Mouse (Mus musculus) neural tube, embryonic 12.5 days (tissue): ENCODE results near the gene Fam178b. TPM values are rescaled to one million over a fixed set of nuclear protein-coding genes. Genes with fewer than 3 reads are reported as not detected.

Experiments
- ATAC-seq: fragments of 200-750 bp; cut with Nextera tagmentation; 2 replicates; pipeline ENCODE4 v1.8.0; 2017; ENCODE audit warnings: low read depth, mild to moderate bottlenecking, moderate TSS enrichment, moderate library complexity; ENCODE audit not compliant: low FRiP score
- H3K27ac ChIP-seq: fragments of 300-500 bp; sonication (generic); 2 replicates; pipeline ENCODE4 v1.5.1; 2016
- H3K27me3 ChIP-seq: fragments of 300-500 bp; sonication (generic); replicated peaks from 2 replicates; pipeline ENCODE4 v1.6.1; 2016; ENCODE audit warnings: mild to moderate bottlenecking
- H3K36me3 ChIP-seq: fragments of 300-500 bp; sonication (generic); 2 replicates; pipeline ENCODE4 v1.6.1; 2016; ENCODE audit warnings: mild to moderate bottlenecking
- H3K4me1 ChIP-seq: fragments of 300-500 bp; sonication (generic); 2 replicates; pipeline ENCODE4 v1.6.1; 2016
- H3K4me2 ChIP-seq: fragments of 300-500 bp; sonication (generic); replicated peaks from 2 replicates; pipeline ENCODE4 v1.6.1; 2016; ENCODE audit warnings: mild to moderate bottlenecking
- H3K4me3 ChIP-seq: fragments of 300-500 bp; sonication (generic); 2 replicates; pipeline ENCODE4 v1.5.1; 2016
- H3K9ac ChIP-seq: fragments of 300-500 bp; sonication (generic); 2 replicates; pipeline ENCODE4 v1.6.1; 2016; ENCODE audit warnings: mild to moderate bottlenecking
- H3K9me3 ChIP-seq: fragments of 300-500 bp; sonication (generic); 2 replicates; pipeline ENCODE4 v1.6.1; 2016; ENCODE audit warnings: mild to moderate bottlenecking
- WGBS: fragments of 180-500 bp; shearing (Covaris S2); methylation state at CpG from one replicate; pipeline ENCODE4 v1.1.7; 2016; 5-methylcytosine and 5-hydroxymethylcytosine counted together
- polyA plus RNA-seq: library from polyadenylated mRNA; unstranded; fragments of >200 nt; fragmentation: Nextera tagmentation; extraction: Ambion mirVana; gene quantifications from 2 replicates; pipeline ENCODE4 v1.2.1, GENCODE M21; 2016

The Fam178b gene
- polyA plus RNA-seq, 1 experiment from 2014 or later: 0.48 TPM

DNA sequence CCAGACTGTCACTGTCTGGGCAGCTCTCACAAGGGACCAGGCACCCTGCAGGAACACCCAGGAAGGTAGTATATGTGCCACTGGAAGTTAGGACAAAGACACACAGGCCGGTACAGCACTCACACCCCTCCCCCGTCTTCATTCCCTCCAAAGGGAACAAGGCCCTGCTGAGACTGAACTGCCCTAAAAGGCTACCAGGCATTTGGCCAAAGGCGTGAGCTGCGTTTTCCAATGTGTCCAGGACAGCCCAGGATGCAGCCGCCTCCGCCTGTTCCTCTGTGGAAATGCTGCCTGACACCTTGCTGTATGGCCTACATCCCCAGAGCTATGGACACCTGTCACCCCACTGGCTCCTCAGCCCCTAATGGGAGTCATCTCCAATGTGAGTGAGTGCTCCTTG is 93.5 kb downstream of the Fam178b start:
- Histone ChIP-seq H3K27ac (no peak overlapping the region), H3K9me3 (no peaks in the 10 kb centered on the region), H3K4me1 (peaks cover 19% of the 10 kb centered on the region), H3K36me3 (no peaks in the 10 kb centered on the region), H3K27me3 (no peaks in the 10 kb centered on the region), H3K4me2 (no peak overlapping the region), H3K9ac (no peak overlapping the region), H3K4me3 (no peak overlapping the region)
- 39% methylated on average over 6 of the region's 6 CpGs for WGBS
- no peak for ATAC-seq

DNA sequence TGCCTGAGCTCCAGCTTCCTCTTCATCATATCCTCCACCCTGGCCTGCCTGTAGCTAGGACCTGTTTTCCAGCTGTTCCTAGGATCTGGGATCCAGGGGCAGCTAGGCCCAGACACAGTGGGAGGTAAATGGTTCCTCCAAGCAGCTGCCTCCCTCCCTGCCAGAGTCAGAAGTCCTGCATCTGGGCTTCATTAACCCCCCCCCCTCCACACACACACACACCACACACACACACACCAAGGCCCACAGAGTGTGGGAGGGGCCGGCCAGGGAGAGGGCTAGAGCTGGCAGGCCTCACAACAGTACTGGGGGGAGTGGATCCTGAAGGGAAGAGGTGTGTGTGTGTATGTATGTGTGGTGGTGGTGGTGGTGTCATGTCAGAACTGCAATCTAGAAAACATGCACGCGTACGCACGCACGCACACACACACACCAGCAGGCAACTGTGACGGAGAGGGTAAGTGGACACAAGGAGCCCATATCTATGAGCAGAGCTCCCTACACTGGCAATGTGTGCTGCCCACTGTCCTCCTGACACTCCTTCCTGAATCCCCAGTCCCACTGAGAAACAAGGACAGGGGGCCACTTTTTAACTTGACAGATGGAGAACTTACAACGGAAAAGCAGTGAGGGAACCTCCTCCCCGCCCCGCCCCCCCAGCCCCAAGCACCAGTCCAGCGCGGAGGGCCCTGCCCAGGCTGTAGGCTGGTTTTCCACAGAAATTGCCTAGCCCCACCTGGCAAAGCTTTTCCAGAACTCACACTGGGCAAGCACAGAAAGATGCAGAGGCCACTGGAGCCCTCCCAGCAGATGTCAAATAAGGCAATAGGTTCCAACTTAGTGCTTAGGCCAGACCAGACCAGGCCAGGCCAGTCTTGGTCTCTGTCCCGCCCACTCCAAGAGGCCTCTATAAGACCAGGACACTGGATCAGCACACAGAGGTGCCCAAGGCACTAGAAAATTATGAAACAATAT is 94.2 kb downstream of the Fam178b start:
- WGBS: 65% methylated on average over 13 of the region's 13 CpGs

DNA sequence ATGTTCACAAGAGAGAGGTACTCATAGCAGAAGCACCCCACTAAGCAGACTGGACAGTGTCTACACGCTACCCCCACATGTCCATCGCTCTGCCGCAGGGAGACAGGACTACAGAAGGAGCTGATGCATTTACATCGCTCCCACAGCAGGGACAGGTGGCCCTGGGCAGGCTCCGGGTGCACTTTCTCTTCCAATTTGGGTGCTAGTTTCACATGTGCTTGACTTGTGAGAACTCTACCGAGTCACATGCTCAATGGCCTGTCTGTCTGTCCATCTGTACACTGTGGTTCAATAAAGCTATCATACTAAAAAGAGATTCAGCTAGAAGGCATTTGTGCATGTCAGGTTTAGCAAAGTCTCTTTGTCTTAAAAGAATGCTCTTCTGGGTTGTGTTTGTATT is 95.1 kb downstream of the Fam178b start:
- WGBS: 87% methylated on average over 6 of the region's 6 CpGs
- Histone ChIP-seq H3K36me3 (no peaks in the 10 kb centered on the region), H3K27ac (no peak overlapping the region), H3K4me1 (peaks cover 19% of the 10 kb centered on the region), H3K9ac (no peak overlapping the region), H3K4me3 (no peak overlapping the region), H3K9me3 (no peaks in the 10 kb centered on the region), H3K27me3 (0 out of 2 replicates have a peak, but pooled peaks cover 9% of the 10 kb centered on the region), H3K4me2 (no peak overlapping the region)
- no peak for ATAC-seq

More for the DNA sequence above, 94.2 kb downstream of the Fam178b start:
- Histone ChIP-seq H3K36me3 (no peaks in the 10 kb centered on the region), H3K4me1 (peaks cover 19% of the 10 kb centered on the region), H3K9ac (no peak overlapping the region), H3K4me2 (no peak overlapping the region), H3K4me3 (no peak overlapping the region), H3K9me3 (no peaks in the 10 kb centered on the region), H3K27ac (no peak overlapping the region), H3K27me3 (0 out of 2 replicates have a peak, but pooled peaks cover under 1% of the 10 kb centered on the region)
- peak; percentile 62 for ATAC-seq

DNA sequence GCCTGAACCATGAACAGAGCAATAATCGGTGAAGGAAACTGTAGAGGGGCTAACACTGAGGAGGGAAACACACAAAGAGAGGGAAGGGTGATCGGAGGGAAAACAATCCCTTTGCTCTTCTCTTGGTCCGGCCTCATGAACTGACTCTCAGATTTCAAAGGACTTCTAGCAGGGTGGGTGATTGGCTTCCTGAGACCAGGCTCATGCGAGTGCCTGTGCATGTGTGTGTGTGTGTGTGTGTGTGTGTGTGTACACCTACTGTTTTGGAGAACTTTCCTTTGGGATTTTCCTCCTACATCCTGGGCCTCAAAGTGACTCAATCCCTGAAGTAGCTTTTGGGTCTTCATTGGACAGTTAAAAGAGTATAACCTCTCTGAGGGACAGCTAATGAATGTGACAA is 96.7 kb downstream of the Fam178b start:
- 24% methylated on average over 4 of the region's 4 CpGs for WGBS
- Histone ChIP-seq H3K9me3 (no peaks in the 10 kb centered on the region), H3K27ac (no peak overlapping the region), H3K4me2 (no peak overlapping the region), H3K4me3 (no peak overlapping the region), H3K27me3 (0 out of 2 replicates have a peak, but pooled peaks cover 13% of the 10 kb centered on the region), H3K4me1 (peaks cover 19% of the 10 kb centered on the region), H3K9ac (no peak overlapping the region), H3K36me3 (no peaks in the 10 kb centered on the region)
- ATAC-seq: no peak

DNA sequence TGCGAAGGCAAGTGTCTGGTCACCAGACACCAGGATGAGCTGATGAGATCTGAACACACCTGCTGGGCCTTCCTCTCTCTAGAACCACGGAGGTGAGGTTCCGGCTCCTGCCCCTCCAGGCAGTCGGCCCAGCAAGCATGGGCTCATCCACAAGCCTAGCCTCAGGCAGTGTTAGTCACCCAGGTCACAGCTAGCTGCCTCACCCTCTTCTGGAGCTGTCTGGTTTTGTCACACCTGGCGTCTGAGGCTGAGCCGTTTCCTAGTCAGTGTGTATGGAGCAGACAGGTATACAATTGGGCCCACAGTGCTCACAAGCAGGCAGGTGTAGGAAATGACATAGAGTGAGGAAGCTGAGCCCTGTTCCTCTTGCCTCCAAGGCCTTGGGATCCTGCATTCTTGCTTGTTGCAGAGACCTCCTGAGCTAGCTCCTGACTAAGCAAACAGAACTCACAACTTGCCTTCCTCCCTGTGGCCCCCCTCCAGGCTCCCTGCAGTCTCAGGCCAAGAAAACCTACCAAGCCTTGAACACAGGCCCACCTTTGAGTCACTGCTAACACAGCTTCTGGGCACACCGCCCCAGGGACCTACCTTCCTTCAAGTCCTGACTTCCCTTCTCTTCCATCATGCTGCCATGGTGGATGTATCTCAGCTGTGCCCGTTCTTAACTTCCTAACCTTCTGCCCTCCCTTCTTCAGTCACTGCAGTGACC is 99.4 kb downstream of the Fam178b start:
- no peak overlapping the region for H3K27ac ChIP-seq
- H3K9ac ChIP-seq: no peak overlapping the region
- no peak overlapping the region for H3K4me2 ChIP-seq
- H3K9me3 ChIP-seq: no peaks in the 10 kb centered on the region
- no peak overlapping the region for H3K4me3 ChIP-seq
- 77% methylated on average over 8 of the region's 8 CpGs for WGBS
- H3K36me3 ChIP-seq: no peaks in the 10 kb centered on the region
- peaks cover 22% of the 10 kb centered on the region for H3K4me1 ChIP-seq
- ATAC-seq: no peak
- 0 out of 2 replicates have a peak, but pooled peaks cover 13% of the 10 kb centered on the region for H3K27me3 ChIP-seq

DNA sequence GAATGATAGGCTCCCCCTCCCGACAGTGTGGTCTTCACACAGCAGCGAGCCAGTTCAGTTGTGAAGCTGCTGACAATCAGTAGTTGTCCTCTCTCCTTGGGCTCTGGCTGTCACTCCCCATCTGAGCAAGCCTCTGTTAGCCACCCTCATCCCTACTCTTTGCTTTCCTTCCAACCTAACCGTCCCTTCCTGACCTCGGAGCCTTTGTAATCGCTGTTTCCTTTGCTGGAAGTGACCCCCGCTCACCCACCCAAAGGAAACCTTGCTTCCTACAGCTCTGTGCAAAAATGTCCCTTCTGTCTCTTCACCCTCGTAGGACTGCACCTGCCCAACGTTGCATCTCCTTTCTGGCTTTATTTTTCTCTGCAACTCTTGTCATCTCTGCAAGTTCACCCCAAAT is 100.8 kb downstream of the Fam178b start:
- ATAC-seq: no peak
- whole genome bisulfite sequencing: 80% methylated on average over 8 of the region's 8 CpGs
- H3K4me2 ChIP-seq: no peak overlapping the region
- H3K4me1 ChIP-seq: peaks cover 17% of the 10 kb centered on the region
- H3K9me3 ChIP-seq: no peaks in the 10 kb centered on the region
- H3K27me3 ChIP-seq: peaks cover 13% of the 10 kb centered on the region; the same call in 1 of the 2 replicates
- no peak overlapping the region for H3K4me3 ChIP-seq
- no peak overlapping the region for H3K27ac ChIP-seq
- H3K9ac ChIP-seq: no peak overlapping the region
- H3K36me3 ChIP-seq: no peaks in the 10 kb centered on the region

DNA sequence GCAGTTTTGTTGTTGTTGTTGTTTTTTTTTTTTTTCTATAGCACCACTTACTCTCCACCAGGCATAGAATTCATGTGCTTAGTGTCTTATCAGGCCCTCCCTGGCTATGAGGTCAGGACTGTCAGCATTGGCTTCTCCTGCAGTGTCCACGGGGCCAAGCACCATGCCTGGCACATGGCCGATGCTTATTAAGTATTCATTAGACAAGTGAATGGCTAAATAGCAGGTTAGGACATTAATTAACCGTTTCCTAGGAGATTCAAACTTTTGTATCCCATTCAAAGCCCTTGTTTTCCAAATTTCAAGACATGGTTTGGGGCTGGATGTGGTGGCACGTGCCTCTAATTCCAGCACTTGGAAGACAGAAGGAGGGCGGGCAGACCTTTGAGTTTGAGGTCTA is 101.7 kb downstream of the Fam178b start:
- Histone ChIP-seq H3K27me3 (peaks cover 13% of the 10 kb centered on the region; the same call in 1 of the 2 replicates), H3K36me3 (no peaks in the 10 kb centered on the region), H3K9ac (no peak overlapping the region), H3K27ac (no peak overlapping the region), H3K9me3 (no peaks in the 10 kb centered on the region), H3K4me1 (peaks cover 17% of the 10 kb centered on the region), H3K4me2 (no peak overlapping the region), H3K4me3 (no peak overlapping the region)
- ATAC-seq: no peak
- 55% methylated on average over 5 of the region's 5 CpGs for WGBS

DNA sequence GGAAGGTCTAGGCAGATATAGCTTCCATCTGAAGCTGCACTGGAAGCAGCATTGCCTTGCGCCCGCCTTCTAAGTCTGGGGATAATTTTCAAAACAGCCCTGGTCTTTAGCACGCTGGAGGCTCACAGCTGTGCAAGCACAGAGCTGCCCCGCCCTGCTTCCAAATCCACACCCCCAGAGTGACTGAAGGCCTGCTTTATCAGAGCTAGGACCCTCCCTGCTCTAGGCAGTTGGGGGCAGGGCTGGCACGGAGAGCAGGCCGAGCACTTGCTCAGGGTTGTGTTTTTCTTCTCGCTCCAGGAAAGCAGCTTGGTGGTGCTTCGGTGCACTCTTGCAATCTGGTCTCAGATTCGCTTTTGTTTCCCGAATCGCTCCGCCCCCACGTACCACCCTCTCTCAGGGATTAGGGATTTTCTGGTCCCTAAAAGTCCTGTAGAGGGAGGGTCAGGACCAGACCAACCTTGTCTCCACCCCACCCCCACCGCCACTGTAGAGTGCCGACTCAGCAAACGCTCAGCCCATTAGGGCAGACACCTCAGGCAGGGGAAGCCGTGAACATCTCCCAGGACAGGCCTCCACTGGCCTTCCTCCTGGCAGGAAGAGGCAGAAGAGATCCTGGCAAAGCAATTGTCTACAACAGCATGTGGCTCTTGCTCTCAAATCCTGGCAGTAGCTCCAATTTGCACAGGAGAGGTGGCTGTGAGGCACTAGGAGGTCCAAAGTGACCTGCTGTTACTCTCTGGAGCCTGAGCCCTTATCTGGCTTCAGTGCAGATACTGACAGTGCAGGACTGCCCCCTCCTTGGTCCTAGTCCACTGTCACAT is 102.4 kb downstream of the Fam178b start:
- H3K4me3 ChIP-seq: 0 out of 2 replicates have a peak overlapping the region, but pooled peaks have one; percentile 7
- peak; percentile 82 for ATAC-seq
- H3K9me3 ChIP-seq: no peaks in the 10 kb centered on the region
- 0 out of 2 replicates have a peak overlapping the region, but pooled peaks have one; percentile 44 for H3K9ac ChIP-seq
- peaks cover 17% of the 10 kb centered on the region for H3K4me1 ChIP-seq
- H3K36me3 ChIP-seq: no peaks in the 10 kb centered on the region
- peaks cover 13% of the 10 kb centered on the region; the same call in 1 of the 2 replicates for H3K27me3 ChIP-seq
- under 1% methylated on average over 17 of the region's 17 CpGs for WGBS
- H3K27ac ChIP-seq: peak overlapping the region; percentile 74
- peak overlapping the region; percentile 50 for H3K4me2 ChIP-seq

DNA sequence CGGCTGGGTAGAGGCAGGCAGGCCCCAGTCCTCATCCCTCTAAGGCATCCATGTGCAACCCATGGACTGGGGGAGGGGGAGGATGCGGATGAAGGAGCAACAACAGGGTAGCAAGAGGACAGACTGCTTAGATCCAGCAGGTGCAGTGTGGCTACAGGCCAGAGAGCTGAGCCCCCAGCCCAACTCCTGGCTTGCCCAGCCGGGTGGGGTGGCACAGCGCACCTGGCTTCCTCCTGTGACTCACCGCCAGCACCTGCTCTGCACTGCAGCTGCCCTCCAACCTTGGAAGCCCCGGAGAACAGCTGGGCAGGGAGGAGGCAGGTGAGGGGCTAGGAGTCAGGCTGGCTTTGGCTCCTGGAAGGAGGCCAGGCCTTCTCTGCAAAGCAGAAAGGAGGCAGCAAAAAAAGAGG is 103.0 kb downstream of the Fam178b start:
- peak overlapping the region; percentile 50 for H3K4me2 ChIP-seq
- peaks cover 17% of the 10 kb centered on the region for H3K4me1 ChIP-seq
- H3K27me3 ChIP-seq: peaks cover 13% of the 10 kb centered on the region; the same call in 1 of the 2 replicates
- WGBS: 29% methylated on average over 6 of the region's 6 CpGs
- peak overlapping the region; percentile 74 for H3K27ac ChIP-seq
- H3K4me3 ChIP-seq: no peak overlapping the region
- no peaks in the 10 kb centered on the region for H3K9me3 ChIP-seq
- peak; percentile 60 for ATAC-seq
- H3K36me3 ChIP-seq: no peaks in the 10 kb centered on the region
- H3K9ac ChIP-seq: 0 out of 2 replicates have a peak overlapping the region, but pooled peaks have one; percentile 44

DNA sequence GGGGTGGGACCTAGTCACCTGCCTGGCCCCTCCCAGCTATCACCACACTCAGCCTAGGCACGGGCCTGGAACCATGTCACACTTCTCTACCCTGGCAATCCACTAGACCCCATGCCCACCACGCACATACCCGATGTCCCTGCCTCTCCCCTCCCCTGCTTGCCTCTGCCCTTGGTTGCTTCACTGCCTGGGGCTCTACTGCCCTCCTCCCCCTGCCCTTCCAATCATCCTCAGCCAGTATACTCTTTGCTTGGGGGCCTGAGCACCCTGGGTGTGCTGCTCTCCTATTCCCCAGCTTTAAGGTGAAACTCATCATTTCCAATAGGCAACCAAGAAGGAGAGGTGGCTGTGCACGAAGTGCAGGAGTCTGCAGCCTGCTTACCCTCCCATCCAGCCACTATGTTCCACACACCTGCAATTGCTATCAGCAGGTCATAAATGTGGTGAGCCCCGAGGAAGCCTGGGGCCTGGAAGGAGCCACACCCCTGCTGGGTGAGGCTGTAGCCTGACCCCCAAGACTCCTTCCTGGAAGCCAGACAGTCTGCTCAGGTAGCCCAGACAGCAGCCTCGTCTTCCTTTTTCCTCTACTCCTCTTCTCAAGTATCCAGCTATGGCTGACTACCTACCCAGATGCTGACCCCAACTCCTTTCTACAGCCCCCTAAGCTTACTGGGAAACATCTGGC is 105.8 kb downstream of the Fam178b start:
- no peak overlapping the region for H3K27ac ChIP-seq
- WGBS: 60% methylated on average over 6 of the region's 6 CpGs
- H3K4me3 ChIP-seq: no peak overlapping the region
- no peak overlapping the region for H3K9ac ChIP-seq
- H3K27me3 ChIP-seq: no peaks in the 10 kb centered on the region; the same call in 1 of the 2 replicates
- H3K9me3 ChIP-seq: no peaks in the 10 kb centered on the region
- no peak for ATAC-seq
- no peak overlapping the region for H3K4me2 ChIP-seq
- no peaks in the 10 kb centered on the region for H3K36me3 ChIP-seq
- peaks cover 21% of the 10 kb centered on the region for H3K4me1 ChIP-seq

DNA sequence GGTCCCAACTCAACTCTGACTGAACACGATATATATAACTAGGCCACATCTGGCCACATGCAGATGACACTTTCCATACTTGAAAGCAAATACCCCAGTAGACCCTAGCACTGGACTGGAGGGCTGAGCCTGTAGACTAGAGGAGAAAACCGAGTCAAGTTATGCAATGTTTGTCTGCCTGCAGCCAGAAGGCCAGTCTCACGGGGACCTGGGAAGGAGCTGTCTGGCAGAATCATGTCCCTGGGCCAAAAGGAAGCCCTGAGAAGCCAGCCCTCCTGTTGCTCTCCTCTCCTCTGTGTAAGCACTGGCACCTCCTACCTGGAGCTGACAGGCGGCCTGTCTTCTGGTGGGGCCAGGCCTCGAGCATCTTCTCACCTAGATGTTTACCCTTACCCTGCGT is 107.6 kb downstream of the Fam178b start:
- Histone ChIP-seq H3K9me3 (no peaks in the 10 kb centered on the region), H3K27ac (no peak overlapping the region), H3K36me3 (no peaks in the 10 kb centered on the region), H3K9ac (no peak overlapping the region), H3K4me3 (no peak overlapping the region), H3K4me1 (peaks cover 17% of the 10 kb centered on the region), H3K4me2 (no peak overlapping the region), H3K27me3 (no peaks in the 10 kb centered on the region; the same call in 1 of the 2 replicates)
- 61% methylated on average over 6 of the region's 6 CpGs for WGBS
- no peak for ATAC-seq
